Mouse (Mus musculus) embryo, embryonic 10.5 days (tissue): ENCODE measurements around the gene Dgcr6.
"Not testable (repeated sequence)": the region's sequence is repeated elsewhere in the genome, so short reads cannot be mapped to it uniquely, and the experiment has no call there.

Source experiments
- DNase-seq: peaks from one replicate; pipeline ENCODE4 v3.0.0-alpha.2; 2015; ENCODE audit warnings: low spot score

Dgcr6 gene

DNA sequence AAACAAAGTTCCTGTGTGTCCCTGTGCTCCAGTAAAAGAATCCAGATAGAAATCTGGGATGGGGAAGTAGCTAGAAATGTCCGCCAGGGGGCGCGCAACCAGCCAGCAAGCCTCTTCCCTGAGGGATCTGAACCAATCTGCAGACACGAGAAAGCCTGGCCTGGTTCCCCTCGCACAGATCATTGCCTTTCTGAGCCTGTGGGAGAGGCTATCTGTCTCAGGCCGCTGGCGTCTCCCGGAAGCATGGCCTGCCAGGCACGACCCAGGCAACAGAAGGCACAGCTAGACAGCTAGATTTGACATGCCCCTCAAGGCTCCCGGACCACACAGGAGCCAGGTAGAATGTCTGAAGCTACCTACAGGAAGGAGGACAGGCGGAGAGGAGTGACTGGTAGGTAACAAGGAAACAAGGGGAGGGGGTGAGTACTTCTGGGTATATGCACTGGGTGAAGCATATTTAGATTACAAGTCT, at the start of gene Dgcr6:
TSS of gene Dgcr6 (plus strand) at position 130 of the 472 bp plus-strand sequence.
- peak; percentile 90 for DNase-seq

DNA sequence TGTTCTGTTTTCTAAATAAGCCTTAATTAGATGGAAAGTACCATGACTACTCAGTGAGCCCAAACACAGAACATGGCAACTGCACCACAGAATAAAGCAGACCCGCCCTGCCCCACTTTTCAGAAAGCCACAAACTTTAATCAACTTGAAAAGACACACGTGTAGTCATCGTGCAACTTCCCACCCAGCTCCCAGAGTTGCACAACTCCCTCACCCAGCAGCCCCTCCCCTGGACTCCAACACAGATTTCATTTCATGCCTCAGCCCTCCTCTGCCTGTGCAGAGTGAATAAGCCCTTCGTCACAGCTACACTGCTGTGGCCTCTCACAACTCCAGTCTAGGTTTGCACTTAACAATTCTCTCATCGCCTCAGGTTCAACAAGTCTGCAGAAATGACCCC, 48.1 kb upstream of the Dgcr6 start:
- no peak for DNase-seq

DNA sequence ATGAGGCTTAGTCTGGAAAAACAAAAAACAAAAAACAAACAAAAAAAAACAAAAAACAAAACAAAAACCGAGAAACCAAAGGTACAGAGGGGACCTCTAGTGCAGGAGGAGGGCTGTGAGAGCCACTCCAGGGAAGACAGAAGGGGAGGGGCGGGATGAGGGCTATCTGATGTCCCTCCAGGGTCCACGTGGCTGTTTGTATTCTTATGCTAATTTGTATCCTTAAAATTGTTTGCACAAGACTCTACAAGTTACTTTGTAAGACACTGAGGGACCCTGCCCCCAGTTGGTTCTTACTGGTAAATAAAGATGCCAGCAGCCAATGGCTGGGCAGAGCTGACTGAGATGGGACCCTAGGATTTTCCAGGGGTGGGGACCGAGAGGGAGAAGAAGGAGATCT, 45.6 kb upstream of the Dgcr6 start:
- DNase-seq: no peak

DNA sequence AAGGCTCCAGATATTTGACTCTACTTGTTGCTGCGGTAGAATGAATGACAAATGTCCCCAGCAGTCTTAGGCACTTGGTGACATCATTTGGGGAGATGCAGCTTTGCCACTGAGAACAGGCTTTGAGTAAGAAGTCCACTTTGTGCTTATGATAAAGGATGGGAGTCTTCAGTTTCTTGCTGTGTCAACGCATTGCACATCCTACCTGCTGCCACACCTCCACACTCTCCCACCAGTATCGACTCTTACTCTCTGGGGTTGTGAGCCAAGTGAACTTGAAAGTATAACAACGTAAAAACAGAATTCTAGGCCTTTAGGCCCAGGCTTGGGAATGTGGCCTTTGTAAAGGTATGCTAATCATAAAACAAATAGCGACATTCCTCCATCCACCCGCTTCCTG, 41.6 kb upstream of the Dgcr6 start:
- no peak for DNase-seq

DNA sequence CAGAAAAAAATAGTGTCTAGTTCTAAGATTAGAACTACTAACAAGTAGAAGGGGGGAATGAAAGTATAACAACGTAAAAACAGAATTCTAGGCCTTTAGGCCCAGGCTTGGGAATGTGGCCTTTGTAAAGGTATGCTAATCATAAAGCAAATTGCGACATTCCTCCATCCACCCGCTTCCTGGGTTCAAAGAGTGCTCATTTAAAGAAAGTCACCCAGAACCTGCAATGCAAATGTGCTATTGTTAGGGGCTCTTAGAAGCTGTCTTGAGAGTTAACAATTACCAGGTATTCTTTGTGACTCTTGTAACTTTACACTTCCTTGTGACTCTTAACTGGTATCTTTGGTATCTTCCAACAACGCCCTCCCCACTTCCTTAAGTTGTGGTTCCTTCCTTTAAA, 36.2 kb upstream of the Dgcr6 start:
- not testable (repeated sequence) for DNase-seq

DNA sequence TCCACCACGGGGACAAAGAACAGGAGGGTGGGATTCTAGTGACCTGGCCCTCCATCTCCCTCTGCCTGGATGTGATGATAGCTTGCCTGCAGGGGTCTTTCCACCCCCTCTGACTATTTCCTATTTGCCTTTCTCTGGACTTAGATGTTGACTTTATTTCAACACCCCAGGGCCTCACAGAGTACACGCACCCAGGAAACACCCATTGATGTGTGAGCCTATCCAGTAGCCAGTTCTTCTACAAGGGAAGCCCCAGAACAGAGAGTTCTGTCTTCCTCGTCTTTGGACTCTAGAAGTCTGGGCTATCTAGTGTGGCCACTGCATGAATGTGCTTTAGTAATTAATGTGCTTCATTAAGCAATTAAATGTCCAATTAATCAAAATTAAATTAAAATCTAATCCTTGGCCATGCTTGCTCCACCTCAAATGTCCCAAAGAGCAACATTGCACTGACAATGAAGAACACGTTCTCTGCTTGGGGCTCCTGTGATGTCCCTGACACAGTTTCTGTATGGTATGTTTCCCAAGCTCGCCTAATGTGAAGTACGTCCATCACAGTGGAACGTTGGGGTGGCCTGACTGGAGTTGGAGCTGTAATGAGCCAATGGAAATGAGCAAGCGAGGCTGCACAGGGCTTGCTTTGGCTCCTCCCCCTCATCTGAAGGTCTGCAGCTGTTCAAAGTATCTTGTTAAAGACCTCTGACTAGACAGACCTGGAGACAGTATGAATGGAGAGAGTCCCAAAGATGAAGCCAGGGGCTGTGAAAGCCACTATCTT, 29.7 kb upstream of the Dgcr6 start:
- DNase-seq: no peak

DNA sequence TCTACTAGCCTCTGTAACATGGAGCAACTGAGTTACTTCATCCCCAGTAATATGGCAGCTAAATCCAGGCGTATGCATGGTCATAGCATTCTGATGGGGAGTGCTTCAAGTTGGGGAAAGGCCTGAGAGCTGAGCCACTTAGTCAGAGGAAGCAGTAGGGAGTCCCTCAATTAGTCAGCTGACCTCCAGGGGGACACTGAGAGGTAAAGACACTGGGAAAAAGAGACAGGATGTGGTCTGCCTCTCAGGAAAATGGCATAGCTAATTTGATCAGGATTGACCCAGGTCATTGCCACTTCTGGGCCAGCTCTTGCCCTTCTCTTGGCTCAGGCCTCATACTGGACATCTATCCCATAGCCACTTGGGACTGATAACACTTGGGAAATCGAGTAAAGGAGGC, 25.3 kb upstream of the Dgcr6 start:
- no peak for DNase-seq

DNA sequence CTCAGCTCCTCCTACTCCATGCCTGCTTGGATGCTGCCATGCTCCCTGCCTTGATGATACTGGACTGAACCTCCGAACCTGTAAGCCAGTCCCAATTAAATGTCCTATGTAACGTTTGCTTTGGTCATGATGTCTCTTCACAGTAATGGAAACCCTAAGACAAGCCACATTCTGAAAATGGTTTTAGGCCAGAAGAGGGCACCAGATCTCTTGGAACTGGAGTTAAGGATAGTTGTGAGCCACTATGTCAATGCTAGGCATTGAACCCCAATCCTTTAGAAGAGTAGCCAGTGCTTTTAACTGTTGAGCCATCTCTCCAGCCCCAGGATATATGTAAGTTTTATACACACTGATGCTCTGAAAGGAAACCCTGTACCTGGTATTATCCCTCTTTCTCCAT, 20.9 kb upstream of the Dgcr6 start:
- DNase-seq: peak; percentile 44

DNA sequence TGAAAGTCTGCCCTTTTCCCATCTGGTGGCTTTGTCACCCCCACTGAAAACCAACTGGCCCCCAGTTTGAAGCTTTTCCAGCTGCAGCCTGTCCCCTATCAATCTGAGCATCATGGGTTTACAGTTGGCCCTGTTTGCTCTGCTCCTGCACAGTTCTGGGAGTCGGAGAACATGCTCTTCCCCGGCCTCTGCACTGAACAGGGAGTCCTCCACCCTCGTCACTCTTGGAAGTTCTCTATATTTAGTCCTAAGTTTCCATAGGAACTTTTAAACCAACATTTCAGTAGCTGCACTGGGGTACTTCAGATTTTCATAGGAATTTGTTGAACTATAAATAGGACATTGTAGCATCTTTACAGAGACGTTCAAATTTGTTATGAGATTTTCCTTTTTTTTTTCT, 19.4 kb upstream of the Dgcr6 start:
- no peak for DNase-seq

DNA sequence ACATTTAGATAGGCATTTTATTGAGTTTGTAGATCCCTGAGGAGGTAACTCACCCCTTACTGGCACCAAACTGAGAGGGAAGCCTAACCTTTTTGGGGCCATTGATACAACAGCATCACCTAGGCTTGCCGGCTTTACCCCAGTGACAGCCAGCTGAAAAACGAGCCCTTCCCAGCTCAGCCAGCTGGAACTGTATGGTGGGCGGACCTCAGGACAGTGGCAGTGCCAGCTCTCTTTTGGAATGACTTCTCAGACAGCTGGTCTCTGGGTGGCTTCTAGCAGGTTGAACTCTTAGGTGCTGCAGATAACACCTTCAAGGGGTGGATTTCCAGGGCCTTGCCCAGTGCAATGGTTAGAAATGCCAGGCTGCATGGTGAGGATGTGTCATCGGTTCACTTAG, 18.4 kb upstream of the Dgcr6 start:
- DNase-seq: no peak

DNA sequence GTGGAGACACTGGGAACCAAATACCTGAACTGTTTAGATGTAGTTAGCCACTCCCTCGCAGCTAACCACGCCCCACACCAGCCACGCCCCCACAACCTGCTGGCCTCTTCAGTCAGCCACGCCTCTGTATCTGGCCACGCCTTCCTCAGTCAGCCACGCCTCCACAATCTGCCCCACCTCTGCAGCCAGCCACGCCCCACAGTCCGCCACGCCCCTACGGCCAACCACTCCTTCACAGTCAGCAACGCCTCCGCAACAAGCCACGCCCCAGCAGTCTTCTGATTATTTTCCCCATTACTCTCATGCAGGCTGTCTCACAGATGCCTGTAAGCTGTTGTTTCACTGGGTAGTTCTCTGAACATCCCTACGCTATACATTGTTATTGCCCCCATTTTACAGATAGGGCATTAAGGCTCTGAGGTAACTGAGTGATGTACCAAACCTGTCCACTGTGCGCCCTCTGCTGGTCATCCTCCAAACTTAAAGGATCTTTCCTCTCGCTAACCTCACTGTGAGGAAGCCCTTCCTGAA, 16.2 kb upstream of the Dgcr6 start:
- DNase-seq: peak; percentile 67

DNA sequence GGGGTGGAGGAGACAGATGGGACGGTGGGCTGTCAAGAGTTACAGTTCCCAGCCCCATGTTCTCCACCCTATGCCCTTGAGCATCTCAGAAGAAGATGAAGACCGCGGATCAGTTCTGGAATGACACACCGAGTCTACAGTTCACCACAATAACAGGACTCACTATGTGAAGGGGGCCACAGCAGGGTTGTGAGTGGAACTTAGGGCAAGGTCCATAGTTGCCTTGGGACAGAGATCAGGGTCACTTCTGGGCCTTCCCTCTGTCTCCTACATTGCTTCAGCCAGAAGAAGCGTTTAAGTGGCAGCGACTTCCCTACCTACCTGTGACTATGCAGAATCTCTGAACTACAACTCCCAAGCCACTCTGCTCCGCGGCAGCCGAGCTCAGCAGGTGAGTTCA, 15.6 kb upstream of the Dgcr6 start:
- no peak for DNase-seq

DNA sequence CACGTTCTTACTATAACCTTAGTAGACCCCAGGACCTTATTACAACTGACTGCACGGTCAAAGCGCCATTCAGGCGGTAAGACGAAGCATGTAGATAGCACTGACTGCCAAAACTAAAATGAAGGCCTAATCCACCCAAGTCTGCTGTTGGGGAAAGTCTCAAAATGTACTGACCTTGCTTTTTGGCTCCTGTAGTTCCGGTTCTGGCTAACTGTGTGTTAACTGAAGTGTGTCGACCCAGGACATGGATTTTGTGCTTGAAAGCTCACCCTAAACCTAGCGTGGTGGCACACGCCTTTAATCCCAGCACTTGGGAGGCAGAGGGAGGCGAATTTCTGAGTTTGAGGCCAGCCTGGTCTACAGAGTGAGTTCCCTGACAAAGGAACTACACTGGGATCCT, 7.7 kb upstream of the Dgcr6 start:
- no peak for DNase-seq

DNA sequence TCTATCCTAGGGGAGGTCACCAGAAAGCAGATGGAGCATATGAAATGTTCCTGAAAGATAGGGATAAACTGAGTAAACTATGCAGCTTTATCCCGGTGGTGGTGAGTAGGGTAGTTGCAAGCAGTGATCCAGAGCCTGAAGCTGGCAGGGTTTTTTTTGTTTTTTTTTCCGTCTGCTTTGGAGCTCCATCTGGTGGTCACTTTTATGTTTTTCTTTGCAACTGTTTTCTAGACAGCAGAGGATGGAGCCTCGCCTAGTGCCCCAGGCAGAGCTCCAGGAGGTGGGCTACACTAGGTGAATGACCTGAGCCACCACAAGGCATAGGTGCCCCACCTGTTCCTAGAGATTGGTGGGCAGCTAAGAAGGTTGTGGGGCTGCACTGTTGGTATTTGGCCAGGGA, 5.0 kb upstream of the Dgcr6 start:
- DNase-seq: peak; percentile 86

DNA sequence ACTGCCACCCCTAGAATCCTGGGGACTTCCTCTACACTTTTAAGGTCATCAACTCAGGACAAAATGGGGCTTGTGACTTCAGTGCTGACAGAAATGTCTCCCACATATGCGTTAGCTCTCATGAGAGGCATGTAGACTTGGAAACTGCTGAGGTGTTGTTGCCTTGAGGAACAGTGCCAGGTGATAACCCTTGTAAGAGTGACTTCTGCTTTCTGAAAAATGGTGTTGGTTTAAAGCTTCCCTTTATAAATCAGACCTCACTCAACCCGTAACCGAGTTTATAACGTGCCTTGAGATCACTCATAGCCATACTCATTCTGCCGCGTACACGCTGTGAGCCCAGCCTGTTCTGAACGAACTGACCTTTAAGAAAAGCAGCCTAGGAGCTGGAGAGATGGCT, 4.6 kb upstream of the Dgcr6 start:
- DNase-seq: no peak

DNA sequence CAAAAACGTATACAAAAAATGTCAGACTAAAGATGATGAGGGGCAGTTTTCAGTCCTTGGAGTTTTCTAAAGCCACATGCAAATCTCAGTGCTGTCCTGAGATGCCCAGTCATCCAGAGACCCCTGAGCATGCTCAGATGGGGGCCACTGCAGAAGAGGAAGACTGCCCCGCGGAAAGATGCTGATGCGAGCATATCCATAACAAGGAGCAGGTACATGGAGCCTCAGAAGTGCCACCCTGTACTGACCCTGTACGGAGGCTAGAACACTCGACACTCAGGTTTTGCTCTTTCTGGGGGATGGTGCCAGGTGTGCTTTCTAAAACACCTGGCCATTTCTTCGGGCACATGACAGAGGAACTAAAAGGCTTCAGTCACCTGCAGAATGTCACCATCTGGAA, 338 bp upstream of the Dgcr6 start:
- DNase-seq: no peak

DNA sequence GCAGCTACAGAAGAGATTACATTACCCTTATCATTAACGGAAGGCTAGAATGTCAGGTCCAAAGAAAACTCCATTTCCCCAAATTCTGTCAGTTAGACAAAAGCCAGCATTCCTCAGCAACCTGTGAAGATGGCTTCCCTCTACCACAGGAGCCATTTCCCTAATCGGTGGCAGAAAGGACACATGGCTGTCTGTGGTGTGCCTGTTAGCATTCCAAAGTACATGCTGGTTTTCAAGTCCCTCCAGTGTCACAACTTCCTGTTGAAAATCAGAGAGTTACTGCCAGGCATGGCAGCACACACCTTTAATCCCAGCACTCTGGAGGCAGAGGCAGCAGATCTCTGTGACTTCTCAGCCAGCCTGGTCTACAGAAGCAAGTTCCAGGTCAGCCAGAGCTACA, 3.6 kb downstream of the Dgcr6 start:
- DNase-seq: no peak

DNA sequence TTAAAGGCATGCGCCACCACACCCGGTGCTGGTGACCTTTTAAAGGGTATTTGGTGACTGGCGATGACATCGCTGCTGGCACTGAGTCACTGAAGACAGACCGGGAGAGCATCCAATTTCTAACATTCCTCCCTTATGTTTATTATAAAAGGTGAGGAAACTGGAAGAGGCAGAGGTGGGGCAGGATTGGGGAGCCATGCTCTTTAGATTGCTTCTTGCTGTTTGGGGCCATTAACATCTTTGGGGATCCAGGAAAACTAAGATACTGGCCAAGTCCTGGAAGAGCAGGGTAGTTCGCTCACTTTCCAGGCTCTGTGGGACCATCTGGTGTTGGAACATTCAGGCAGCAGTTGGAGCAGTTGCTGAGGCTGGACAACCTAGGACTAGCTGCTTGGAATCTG, 5.7 kb downstream of the Dgcr6 start:
- no peak for DNase-seq

DNA sequence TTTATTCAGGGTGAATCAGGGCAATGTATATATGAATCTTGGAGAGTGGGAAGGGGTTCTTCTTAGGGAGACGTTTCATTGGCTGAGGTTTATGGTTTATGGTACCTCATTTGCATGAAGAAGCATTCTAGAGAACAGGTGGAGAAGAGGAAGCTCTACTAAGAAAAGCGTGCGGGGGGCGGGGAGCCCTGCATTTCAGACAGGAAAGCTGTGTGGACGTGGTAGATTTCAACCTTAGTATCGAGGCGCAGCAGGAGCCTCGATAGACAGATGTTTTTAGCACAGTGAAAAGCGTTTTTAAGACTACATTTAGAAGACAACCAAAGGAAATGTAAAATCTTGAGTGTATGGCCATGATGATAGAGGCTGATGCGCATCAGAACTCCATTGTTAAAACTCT, 6.6 kb downstream of the Dgcr6 start:
- DNase-seq: no peak

DNA sequence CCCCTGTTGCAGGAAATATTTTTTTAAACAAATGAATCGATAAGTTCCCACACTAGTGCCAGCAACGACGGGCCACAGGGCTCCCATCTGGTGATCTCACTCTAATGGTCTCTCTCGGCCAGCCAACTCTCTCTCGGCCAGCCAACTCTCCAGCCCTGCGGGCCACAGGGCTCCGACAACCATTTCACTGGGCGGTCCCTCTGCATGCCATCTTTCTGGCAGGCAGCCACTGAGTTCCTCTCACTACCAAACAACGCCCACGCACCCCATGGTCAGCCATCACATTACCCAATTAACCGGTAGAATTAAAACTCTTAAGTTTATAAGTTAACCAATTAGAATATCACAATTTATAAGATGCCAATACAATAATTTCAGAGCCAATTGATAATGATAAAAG, 8.5 kb downstream of the Dgcr6 start:
- no peak for DNase-seq

DNA sequence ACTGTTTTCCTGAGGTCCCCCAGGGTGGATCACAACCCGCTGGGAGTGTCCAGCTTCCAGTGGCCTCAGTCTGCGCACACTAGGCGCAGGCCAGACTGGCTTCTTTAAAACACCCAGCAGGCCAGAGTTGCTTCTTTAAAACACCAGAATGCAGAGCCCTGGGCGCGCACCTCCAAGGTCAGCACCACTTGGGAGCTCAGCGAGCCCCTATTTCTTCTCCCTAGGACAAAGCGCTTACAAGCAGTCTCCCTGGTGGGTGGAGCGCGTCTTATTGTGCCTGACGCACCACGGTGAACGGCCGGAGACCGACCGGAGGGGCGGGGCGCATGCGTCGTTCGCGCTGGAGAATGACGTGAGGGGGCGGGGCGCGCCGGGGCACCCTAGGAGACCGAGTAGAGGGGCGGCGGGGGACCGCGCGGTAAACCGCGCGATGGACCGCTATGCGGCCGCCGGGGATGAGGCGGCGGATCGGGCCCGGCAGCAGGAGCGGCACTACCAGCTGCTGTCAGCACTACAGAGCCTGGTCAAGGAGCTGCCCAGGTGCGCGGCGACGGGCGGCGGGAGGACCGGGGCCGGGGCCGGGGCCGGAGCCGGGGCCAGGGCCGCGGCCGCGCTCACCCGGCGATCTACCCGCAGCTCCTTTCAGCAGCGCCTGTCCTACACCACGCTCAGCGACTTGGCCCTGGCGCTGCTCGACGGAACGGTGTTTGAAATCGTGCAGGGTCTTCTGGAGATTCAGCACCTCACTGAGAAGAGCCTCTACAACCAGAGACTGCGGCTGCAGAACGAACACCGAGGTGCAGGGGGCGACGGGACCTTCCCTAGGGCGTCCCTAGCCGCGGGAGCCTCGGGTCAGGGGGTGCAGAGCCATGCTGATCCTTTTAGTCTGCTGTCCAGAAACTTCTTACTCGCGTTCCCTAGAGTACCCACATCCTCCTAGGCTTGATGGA, 13.7 kb downstream of the Dgcr6 start:
- peak; percentile 97 for DNase-seq

DNA sequence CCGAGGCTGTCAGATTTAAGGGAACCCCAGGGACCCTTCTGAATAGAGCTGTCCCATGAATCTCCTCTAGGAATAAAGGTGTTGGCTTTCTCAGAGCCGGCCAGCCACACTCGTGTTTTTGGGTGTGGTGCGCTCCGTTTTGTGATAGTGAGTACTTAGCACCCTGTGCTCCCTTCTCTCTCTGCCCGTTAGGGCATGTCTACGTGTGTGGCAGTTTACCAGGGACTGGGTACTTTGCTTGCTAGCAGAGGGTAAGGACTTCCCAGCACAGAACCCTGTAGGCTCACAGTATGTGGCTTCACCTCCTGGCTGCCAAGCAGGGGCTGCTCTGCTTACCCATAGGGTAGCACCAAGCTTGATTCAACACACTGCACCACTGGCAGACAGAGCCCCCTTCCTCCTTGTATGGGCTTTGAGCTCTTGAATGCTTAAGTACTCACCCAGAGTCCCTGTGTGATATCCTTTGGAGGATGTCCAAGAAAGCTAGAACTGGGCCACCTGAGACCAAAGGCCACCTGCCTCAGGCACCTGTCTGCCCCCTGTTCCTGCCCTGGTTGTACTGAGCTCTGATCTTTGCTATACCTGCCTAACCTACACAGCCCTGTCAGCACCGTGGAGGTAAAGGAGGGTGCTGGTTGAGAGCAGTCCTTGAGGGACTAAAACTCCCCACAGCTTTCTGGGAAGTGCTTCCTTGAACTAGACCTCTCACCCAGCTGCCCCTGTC, 16.2 kb downstream of the Dgcr6 start:
- DNase-seq: no peak
